Comparison of ENCODE assay signal across 27 mouse cellular contexts in genomic region chr4:105260385-105260784, GRCm38 (mm10).
A peak's percentile ranks its signal among the peaks of the same experiment; 100 is the strongest.
DNase-seq lines count a peak whose midpoint lies in the region; ATAC-seq and TF ChIP-seq lines count a peak whose summit lies in the region.
"Had no signal": no experiment of that assay in that cellular context is flagged by ENCODE, and none has a peak within 500 bp of the region (broad histone marks: within the 10 kb centered on the region; RNA-seq: fewer than 3 reads in every experiment).

No protein-coding gene starts in this region.

- H3K9ac ChIP-seq in hindbrain, embryonic 12.5 days = no peak overlapping the region
- peak overlapping the region; percentile 36 for H3K9ac ChIP-seq in MEL (ENCODE audit: control insufficient read depth, low read depth, low read length, poor library complexity, severe bottlenecking)
- no peak overlapping the region for H3K9ac ChIP-seq in intestine, postnatal 0 days (ENCODE audit: low read depth, low read length)
- H3K9ac ChIP-seq: heart, embryonic 12.5 days; hindbrain, embryonic 14.5 days; liver, embryonic 13.5 days; lung, embryonic 15.5 days; midbrain, embryonic 12.5 days; neural tube, embryonic 12.5 days; stomach, embryonic 15.5 days had no signal

- H3K4me2 ChIP-seq in hindbrain, embryonic 12.5 days (replicated peaks) = no peak overlapping the region
- H3K4me2 ChIP-seq in intestine, postnatal 0 days (replicated peaks; ENCODE audit: low read depth) = no peak overlapping the region
- H3K4me2 ChIP-seq: heart, embryonic 12.5 days; hindbrain, embryonic 14.5 days; liver, embryonic 13.5 days; lung, embryonic 15.5 days; midbrain, embryonic 12.5 days; neural tube, embryonic 12.5 days; stomach, embryonic 15.5 days had no signal

- H3K27ac ChIP-seq in hindbrain, embryonic 10.5 days = no peak overlapping the region
- H3K27ac ChIP-seq in hindbrain, embryonic 12.5 days = no peak overlapping the region
- peak overlapping the region; percentile 91 for H3K27ac ChIP-seq in MEL (ENCODE audit: control insufficient read depth, low read depth, low read length)
- peak overlapping the region; percentile 40 for H3K27ac ChIP-seq in embryonic facial prominence, embryonic 10.5 days (replicated peaks)
- peak overlapping the region; percentile 70 for H3K27ac ChIP-seq in intestine, postnatal 0 days (ENCODE audit: low read depth, low read length)
- H3K27ac ChIP-seq: forebrain, embryonic 10.5 days; hindbrain, embryonic 14.5 days; liver, embryonic 13.5 days; lung, embryonic 15.5 days; midbrain, embryonic 12.5 days; neural tube, embryonic 12.5 days; stomach, embryonic 15.5 days had no signal

- no peak for TF ChIP-seq RAD21 in MEL (IDR thresholded peaks at IDR 0.05; ENCODE audit: low read depth, low read length)

- no peak for TF ChIP-seq CTCF in MEL (IDR thresholded peaks at IDR 0.05 in 2 of 3, conservative IDR thresholded peaks at IDR 0.05 in 1 of 3; ENCODE audit: control insufficient read depth in 1 of 3, insufficient read depth in 1 of 3, low read depth in 2 of 3, low read length in 3 of 3, poor library complexity in 1 of 3, severe bottlenecking in 1 of 3)
- no peak for TF ChIP-seq CTCF in intestine, postnatal 0 days (IDR thresholded peaks at IDR 0.05; ENCODE audit: low read depth)

- ATAC-seq in hindbrain, embryonic 12.5 days (ENCODE audit: low FRiP score) = no peak
- ATAC-seq in intestine, postnatal 0 days = no peak

- no peak overlapping the region for H3K4me3 ChIP-seq in hindbrain, embryonic 10.5 days
- no peak overlapping the region for H3K4me3 ChIP-seq in hindbrain, embryonic 12.5 days
- peak overlapping the region; percentile 10 to 31 for H3K4me3 ChIP-seq in MEL (ENCODE audit: control insufficient read depth in 1 of 2, insufficient read depth in 1 of 2, low read depth in 2 of 2, low read length in 2 of 2)
- H3K4me3 ChIP-seq in embryonic facial prominence, embryonic 10.5 days = no peak overlapping the region
- no peak overlapping the region for H3K4me3 ChIP-seq in intestine, postnatal 0 days (ENCODE audit: low read depth, low read length)
- H3K4me3 ChIP-seq: forebrain, embryonic 10.5 days; heart, embryonic 12.5 days; liver, embryonic 13.5 days; lung, embryonic 15.5 days; midbrain, embryonic 12.5 days; neural tube, embryonic 12.5 days; stomach, embryonic 15.5 days had no signal

- 75% methylated on average over 2 of the region's 2 CpGs for WGBS in hindbrain, embryonic 10.5 days
- 61% methylated on average over 2 of the region's 2 CpGs for WGBS in hindbrain, embryonic 12.5 days
- WGBS in embryonic facial prominence, embryonic 10.5 days = 66% methylated on average over 2 of the region's 2 CpGs
- WGBS in intestine, postnatal 0 days = 54% methylated on average over 2 of the region's 2 CpGs

- H3K9me3 ChIP-seq in hindbrain, embryonic 10.5 days = no peaks in the 10 kb centered on the region
- H3K9me3 ChIP-seq in hindbrain, embryonic 12.5 days (replicated peaks) = no peaks in the 10 kb centered on the region
- H3K9me3 ChIP-seq in MEL (replicated peaks; ENCODE audit: insufficient read depth, low read length) = no peaks in the 10 kb centered on the region
- no peaks in the 10 kb centered on the region for H3K9me3 ChIP-seq in embryonic facial prominence, embryonic 10.5 days
- H3K9me3 ChIP-seq in intestine, postnatal 0 days (ENCODE audit: control insufficient read depth) = no peaks in the 10 kb centered on the region
- H3K9me3 ChIP-seq: forebrain, embryonic 10.5 days; heart, embryonic 12.5 days; liver, embryonic 13.5 days; lung, embryonic 15.5 days; midbrain, embryonic 12.5 days; neural tube, embryonic 12.5 days; stomach, embryonic 15.5 days had no signal

- no peaks in the 10 kb centered on the region for H3K79me2 ChIP-seq in MEL (ENCODE audit: control insufficient read depth, insufficient read depth, low read length, poor library complexity)

- peak; percentile 6 for DNase-seq in hindbrain, embryonic 10.5 days (ENCODE audit: low spot score)
- peak; percentile 66 for DNase-seq in MEL (ENCODE audit: low read depth, low spot score)
- peak; percentile 53 for DNase-seq in embryonic facial prominence, embryonic 10.5 days (ENCODE audit: low spot score)
- DNase-seq in c-Kit-positive CD71-positive TER-119-positive erythroid progenitor cells, embryonic 14.5 days (ENCODE audit: low spot score) = no peak
- no peak for DNase-seq in urinary bladder, adult 18-20 months (ENCODE audit: low spot score in 2 of 2)
- no peak for DNase-seq in frontal cortex, adult 2 months (ENCODE audit: extremely low spot score in 1 of 2, low spot score in 1 of 2)
- DNase-seq: cerebellum, adult 11 months; cerebellum, postnatal 14 days; gastrocnemius, postnatal 10 days; heart, adult 11 months; heart, postnatal 14 days; kidney, adult 18-20 months; kidney, postnatal 25 days; liver, embryonic 13.5 days; lung, postnatal 4 days; right cerebral cortex, postnatal 25 days; thymus, adult 18-20 months; thymus, postnatal 4 days had no signal

- H3K36me3 ChIP-seq in hindbrain, embryonic 10.5 days = no peaks in the 10 kb centered on the region
- H3K36me3 ChIP-seq in hindbrain, embryonic 12.5 days = no peaks in the 10 kb centered on the region
- H3K36me3 ChIP-seq in MEL (ENCODE audit: control insufficient read depth in 1 of 2, insufficient read depth in 2 of 2, low read length in 2 of 2) = peaks cover 0 to 14% of the 10 kb centered on the region in 2 experiments; a peak in 2 of 4 replicates
- no peaks in the 10 kb centered on the region for H3K36me3 ChIP-seq in embryonic facial prominence, embryonic 10.5 days (replicated peaks)
- H3K36me3 ChIP-seq in intestine, postnatal 0 days (ENCODE audit: control insufficient read depth, insufficient read depth) = no peaks in the 10 kb centered on the region
- H3K36me3 ChIP-seq: forebrain, embryonic 10.5 days; heart, embryonic 12.5 days; liver, embryonic 13.5 days; lung, embryonic 15.5 days; midbrain, embryonic 12.5 days; neural tube, embryonic 12.5 days; stomach, embryonic 15.5 days had no signal

- H3K4me1 ChIP-seq in hindbrain, embryonic 10.5 days (replicated peaks) = peaks cover 3% of the 10 kb centered on the region; the same call in 1 of the 2 replicates
- no peaks in the 10 kb centered on the region for H3K4me1 ChIP-seq in hindbrain, embryonic 12.5 days
- H3K4me1 ChIP-seq in MEL (ENCODE audit: control insufficient read depth in 1 of 2, insufficient read depth in 2 of 2, low read length in 2 of 2) = peaks cover 3 to 20% of the 10 kb centered on the region in 2 experiments
- peaks cover 24% of the 10 kb centered on the region for H3K4me1 ChIP-seq in embryonic facial prominence, embryonic 10.5 days
- peaks cover 3% of the 10 kb centered on the region; the same call in 1 of the 2 replicates for H3K4me1 ChIP-seq in intestine, postnatal 0 days (replicated peaks; ENCODE audit: control insufficient read depth, insufficient read depth, low read length)
- H3K4me1 ChIP-seq: midbrain, embryonic 12.5 days; neural tube, embryonic 12.5 days; stomach, embryonic 15.5 days had no signal

- TF ChIP-seq EP300 in MEL (IDR thresholded peaks at IDR 0.05; ENCODE audit: low read depth in 1 of 2, low read length in 2 of 2) = 0 out of 4 replicates have a peak, but pooled peaks of 1 of the 2 experiments have one; percentile 6

- no peaks in the 10 kb centered on the region for H3K27me3 ChIP-seq in hindbrain, embryonic 10.5 days (ENCODE audit: insufficient read depth, poor library complexity, severe bottlenecking)
- no peaks in the 10 kb centered on the region for H3K27me3 ChIP-seq in hindbrain, embryonic 12.5 days
- H3K27me3 ChIP-seq in MEL (ENCODE audit: control insufficient read depth in 1 of 2, insufficient read depth in 2 of 2, low read length in 2 of 2) = no peaks in the 10 kb centered on the region
- no peaks in the 10 kb centered on the region for H3K27me3 ChIP-seq in embryonic facial prominence, embryonic 10.5 days (replicated peaks; ENCODE audit: low read depth, poor library complexity, severe bottlenecking)
- H3K27me3 ChIP-seq in intestine, postnatal 0 days (replicated peaks; ENCODE audit: control insufficient read depth, insufficient read depth, low read length) = no peaks in the 10 kb centered on the region
- H3K27me3 ChIP-seq: liver, embryonic 13.5 days; lung, embryonic 15.5 days; midbrain, embryonic 12.5 days; neural tube, embryonic 12.5 days had no signal

- TF ChIP-seq POLR2A in MEL (IDR thresholded peaks at IDR 0.05; ENCODE audit: control insufficient read depth in 1 of 2, insufficient read depth in 1 of 2, low read depth in 1 of 2, low read length in 2 of 2, poor library complexity in 1 of 2) = no peak

TF ChIP-seq in MEL, 35 proteins besides CTCF, POLR2A, EP300 and RAD21:
- TF ChIP-seq USF2 (IDR thresholded peaks at IDR 0.05; ENCODE audit: borderline replicate concordance in 1 of 2, insufficient read depth in 1 of 2, low read depth in 1 of 2, low read length in 2 of 2) (no peak), GATA1 (IDR thresholded peaks at IDR 0.05; ENCODE audit: low read depth, low read length) (peak; percentile 37; the same call in 1 of the 2 replicates), ELF1 (IDR thresholded peaks at IDR 0.05; ENCODE audit: low read depth, low read length) (peak; percentile 16; the same call in 1 of the 2 replicates), ETS1 (IDR thresholded peaks at IDR 0.05; ENCODE audit: low read depth, low read length) (peak; percentile 31; the same call in 1 of the 2 replicates)
TF ChIP-seq in MEL: peak in this region for 3.

Comparison
In these comparisons a context has a peak if more than half of its experiments do, and no peak if none do; other contexts are left out.
1. DNase-seq: peak in hindbrain, embryonic 10.5 days (single experiment), MEL (single experiment) and embryonic facial prominence, embryonic 10.5 days (single experiment); none in c-Kit-positive CD71-positive TER-119-positive erythroid progenitor cells, embryonic 14.5 days (single experiment), urinary bladder, adult 18-20 months (0 of 2) and frontal cortex, adult 2 months (0 of 2).
2. H3K27ac ChIP-seq: peak in MEL (single experiment), embryonic facial prominence, embryonic 10.5 days (single experiment) and intestine, postnatal 0 days (single experiment); none in hindbrain, embryonic 10.5 days (single experiment) and hindbrain, embryonic 12.5 days (single experiment).
3. H3K4me3 ChIP-seq: peak in MEL (2 of 2); none in hindbrain, embryonic 10.5 days (single experiment), hindbrain, embryonic 12.5 days (single experiment), embryonic facial prominence, embryonic 10.5 days (single experiment) and intestine, postnatal 0 days (single experiment).